Mouse (Mus musculus) mouse embryonic stem cell (cell line): ENCODE measurements around the gene Necap1.

Experiments used
- in situ Hi-C, 2 experiments: fragments of 300-500 bp; cut with MboI; formaldehyde crosslinking; loops; 1 replicate in 1 of 2; 3 replicates in 1 of 2; pipeline ENCODE4 v1.14.3; 2019 to 2020; ENCODE audit warnings: low sequenced_read_pairs in 2 of 2, low pct_unique_long_range_greater_than_20kb in 1 of 2, mixed read lengths in 1 of 2; ENCODE audit not compliant: unreplicated experiment in 1 of 2

Necap1 gene

DNA sequence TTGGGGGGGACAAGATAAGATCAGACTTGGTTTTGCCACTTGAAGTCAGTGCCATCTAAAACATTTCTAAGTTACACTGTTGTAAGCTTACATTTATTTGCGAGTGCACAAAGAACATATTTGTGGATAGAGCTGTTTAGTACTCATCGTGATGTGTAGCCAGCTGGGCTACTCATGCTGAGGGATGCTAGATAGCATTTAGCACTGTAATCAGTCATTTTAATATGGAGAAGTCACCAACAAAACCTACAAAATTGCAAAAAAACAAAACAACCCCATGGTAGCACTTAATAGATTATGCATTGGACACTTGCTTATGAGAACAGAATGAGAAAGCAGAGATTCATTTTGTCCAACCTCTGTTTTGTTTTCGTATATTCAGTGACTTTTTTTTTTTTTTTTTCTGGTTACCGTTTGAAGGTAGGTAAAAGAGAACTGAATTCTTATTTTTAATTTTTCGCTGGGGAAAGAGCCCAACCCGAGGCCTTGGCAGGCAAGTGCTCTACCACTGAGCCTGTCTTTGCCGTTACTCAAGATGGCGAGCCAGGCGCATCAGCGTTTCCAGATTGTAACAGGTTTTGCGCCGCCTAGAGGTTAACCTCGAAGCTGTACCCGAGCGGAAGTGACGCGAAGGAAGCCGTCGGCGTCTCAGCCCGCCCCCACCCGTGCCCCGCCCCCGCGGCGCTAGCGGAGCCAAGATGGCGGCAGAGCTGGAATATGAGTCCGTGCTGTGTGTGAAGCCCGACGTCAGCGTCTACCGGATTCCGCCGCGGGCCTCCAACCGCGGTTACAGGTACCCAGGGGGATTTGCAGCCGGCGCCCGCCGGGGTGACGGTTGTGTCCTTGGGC is at the start of gene Necap1:
TSS of gene Necap1 (plus strand) at position 604 of the 849 bp plus-strand sequence.
- in situ Hi-C loops, result no loop called here

DNA sequence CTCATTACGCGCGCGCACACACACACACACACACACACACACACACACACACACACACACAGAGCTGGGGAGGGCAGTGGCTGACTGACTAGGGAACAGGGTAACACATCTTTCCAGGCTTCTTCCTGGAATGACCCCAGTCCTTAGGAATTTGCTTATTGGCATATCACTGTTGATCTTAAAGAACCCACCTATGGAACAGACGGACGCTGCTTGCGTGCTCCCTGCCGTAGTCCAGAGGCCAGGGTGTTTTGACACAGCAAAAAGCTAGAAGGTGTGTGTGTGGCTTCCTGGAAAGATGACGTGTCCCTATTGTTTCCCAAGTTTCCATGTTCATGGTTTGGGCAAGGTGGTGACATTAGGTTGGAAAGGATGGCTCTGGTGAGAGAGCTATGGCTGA is 49.1 kb upstream of the Necap1 start:
- in situ Hi-C loops, result no loop called here

DNA sequence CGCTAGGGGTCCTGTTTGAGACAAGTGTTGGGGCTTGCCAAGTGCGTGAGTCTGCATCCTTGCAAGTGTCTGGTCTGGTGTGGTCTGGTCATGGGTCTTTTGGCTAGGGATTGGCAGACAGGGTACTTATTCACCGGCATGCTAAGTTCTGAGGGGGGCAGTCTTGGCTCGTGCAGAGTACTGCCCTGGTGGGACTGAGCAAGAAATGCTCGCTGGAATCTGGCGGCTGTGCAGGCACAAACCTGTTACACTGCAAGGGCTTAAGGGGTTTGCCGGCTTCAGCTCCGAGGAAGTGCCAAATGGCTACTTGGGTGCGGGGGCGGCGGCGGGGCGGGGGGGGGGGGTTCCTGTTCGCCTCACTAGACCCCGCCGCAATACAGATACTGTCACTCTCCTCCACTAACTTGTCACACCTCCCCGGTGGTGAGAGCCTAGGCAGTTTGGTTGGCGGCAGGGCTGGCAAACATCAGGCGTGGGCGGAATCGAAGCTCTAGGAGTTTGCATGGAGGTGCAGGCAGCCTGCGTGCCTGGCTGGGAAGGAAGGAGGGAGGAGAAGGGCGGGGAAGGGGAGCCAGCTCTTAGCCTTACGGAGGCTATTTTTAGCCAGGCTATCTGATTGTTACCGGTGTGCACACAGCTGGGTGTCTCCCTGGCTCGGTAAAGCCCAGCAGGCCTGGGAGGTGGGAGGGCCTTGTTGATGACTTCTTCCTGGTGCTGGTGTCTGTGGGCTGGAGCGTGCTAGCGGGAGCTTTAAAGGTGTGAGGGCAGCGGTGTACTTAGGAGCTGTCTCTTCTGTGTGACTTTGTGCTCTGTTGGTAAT is 48.1 kb upstream of the Necap1 start:
- in situ Hi-C loops, result no loop called here

DNA sequence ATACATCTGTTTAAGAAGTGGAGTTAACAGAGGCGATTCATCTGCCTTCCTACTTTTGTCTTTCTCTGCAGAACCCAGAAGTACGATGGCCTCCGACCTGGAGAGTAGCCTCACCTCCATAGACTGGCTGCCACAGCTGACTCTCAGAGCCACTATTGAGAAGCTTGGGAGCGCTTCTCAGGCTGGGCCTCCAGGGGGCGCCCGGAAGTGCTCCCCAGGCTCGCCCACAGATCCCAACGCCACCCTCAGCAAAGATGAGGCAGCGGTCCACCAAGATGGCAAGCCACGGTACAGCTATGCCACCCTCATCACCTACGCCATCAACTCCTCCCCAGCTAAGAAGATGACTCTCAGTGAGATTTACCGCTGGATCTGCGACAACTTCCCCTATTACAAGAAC is 46.2 kb upstream of the Necap1 start:
- in situ Hi-C loops, result no loop called here

DNA sequence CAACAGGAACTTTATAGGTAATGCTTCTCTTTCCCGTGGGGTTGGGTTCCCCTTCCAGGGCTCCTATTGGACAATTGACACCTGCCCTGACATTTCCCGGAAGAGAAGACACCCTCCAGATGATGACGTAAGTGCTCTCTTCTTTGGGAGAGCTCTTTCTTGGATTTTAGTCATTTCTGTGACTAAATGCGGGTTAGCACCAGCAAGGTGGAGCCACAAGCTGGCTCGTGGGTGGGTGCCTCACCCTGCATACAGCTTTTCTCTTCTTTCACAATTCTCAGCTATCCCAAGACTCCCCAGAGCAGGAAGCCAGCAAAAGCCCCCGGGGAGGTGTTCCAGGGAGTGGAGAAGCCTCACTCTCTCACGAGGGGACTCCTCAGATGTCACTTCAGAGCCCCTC is 41.4 kb upstream of the Necap1 start:
- in situ Hi-C loops, result no loop called here

DNA sequence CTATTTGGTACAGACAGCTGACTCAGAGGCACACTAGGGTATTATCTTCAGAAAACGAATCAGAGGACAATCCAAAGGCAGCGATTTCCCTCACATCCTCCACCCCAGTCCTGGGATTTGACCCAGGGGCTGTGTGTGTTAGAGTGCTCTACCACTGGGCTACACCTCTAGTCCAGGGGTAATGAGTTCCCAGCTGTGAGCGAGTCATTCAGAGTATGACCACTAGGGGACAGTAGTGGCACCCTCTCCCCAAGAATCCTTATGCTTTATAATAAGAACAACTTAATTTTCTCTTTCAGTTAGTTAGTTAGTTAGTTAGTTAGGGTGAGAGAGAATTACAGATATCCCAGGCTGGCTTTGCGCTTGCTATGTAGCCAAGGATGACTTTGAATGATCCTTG is 39.9 kb upstream of the Necap1 start:
- in situ Hi-C loops, result no loop called here

DNA sequence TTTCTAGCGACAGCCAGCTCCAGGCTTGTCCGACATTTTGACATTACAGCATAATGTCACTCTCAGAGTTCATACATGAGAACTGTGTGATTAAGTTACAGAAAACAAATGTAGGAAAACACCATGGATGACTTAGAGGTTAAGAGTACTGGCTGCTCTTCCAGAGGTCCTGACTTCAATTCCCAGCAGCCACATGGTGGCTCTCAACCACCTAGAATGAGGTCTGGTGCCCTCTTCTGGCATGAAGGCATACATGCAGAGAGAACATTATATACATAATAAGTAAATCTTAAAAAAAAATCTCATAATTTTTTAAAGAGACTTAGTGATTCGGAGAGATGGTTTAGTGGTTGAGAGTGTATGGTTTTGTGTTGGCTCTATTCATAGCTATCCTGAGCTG is 37.3 kb upstream of the Necap1 start:
- in situ Hi-C loops, result no loop called here

DNA sequence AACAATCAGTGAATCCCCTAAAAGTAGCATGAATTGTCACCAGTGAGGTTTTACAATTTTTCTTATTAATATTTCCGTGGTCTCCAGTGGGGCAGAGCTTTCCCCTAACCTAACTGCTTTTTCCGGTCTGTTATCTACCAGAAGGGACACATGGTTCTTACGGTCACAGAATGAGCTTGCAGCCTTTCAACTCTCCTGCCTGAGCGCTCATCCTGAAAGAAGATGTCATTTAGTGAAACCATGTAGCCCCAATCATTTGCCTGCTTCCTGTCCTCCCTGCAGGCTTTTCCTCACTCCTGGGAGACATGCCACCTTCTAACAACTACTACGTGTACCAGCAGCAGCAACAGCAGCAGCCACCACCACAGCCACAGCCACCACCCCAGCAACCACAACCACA is 36.7 kb upstream of the Necap1 start:
- in situ Hi-C loops, result no loop called here

DNA sequence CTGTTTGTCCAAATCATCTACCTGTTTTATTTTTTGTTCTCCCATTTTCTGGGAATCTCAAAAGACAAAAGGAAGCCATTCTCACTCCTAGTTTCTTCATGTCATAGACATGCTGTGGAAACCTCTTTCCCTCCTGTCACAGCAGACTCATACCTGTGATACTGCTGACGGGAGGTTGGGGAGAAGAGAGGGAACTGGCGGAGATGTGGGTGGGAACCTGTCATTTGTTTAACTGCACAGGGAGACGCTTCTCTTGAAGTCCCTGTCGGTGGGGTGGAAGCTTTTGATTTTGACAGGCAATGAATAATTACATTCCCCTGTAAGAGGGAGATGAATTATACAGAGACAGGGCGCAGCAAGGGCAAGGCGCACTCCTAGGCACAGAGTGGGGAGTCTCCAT is 30.5 kb upstream of the Necap1 start:
- in situ Hi-C loops, result no loop called here

DNA sequence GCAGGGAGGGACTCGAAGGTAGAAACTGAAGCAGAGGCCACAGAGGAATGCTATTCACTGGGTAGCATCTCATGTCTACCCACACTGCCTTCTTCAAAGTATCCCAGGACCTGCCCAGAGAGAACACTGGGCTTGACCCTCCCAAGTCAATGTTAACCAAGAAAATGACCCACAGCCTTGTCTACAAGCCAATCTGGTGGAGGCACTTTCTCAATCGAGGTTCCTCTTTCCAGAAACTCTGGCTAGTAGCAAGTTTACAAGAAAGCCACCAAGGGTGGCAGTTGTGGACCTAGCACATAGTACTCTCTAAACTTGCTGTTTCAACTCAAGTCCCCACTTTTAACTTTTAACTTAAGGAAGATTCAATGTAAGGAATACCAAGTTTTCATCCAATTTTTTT is 21.6 kb upstream of the Necap1 start:
- in situ Hi-C loops, result no loop called here

DNA sequence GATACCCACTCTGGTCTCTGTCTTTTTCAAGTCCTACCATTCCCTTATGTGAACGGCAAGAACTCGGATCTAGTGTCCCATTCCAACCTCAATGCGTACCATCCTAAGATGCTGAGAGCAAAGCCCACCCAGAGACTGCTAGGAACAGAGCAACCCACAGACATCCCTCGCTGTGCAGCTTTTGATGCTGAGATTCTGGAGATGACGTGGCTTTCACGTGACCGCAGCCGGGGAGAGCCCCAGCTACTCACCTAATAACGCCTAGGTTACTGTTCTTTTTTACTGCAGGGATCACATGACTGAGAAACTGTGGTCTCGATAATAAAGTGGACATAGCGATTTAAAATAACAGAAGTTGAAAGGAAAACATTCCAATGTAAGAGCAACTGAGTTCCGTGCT is 19.7 kb upstream of the Necap1 start:
- in situ Hi-C loops, result no loop called here

DNA sequence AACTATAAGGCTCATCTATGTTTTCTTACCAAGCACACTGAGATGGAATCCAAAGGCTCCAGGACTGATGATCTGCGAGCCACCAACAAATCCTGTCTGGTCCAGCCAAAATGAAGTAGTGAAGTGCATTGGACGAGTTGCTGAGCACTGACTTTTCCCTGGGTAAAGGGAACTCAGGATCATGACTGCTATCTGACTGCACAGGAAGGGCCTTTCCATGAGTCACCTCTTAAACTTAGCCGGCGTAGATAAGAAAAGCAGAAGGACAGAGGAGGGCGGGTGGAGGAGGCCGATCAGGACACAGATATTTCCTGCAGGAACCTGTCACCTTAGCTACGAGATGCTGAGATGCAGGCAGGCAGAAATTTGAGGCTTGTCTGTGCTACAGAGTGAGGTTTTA is 18.3 kb upstream of the Necap1 start, which contains the start of gene C3ar1:
TSS of gene C3ar1 (minus strand) at position 207 of the 400 bp plus-strand sequence.
- in situ Hi-C loops, result no loop called here

DNA sequence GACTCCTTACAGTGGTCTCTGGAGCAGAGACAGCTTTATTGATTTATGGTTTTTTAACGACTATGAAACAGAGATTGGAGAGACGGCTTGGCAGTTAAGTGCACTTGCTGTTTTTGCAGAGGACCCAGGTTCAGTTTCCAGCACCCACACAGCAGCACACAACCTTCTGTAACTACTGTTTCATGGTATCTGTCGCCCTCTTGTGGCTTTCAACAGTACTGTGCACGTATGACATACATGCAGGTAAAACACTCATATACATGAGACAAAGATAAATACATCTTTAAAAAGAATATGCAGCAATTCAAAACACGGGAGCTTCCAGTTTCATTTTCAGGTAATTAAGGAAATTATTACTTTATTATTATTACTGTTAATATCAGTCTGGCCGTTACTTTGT is 11.8 kb upstream of the Necap1 start:
- in situ Hi-C loops, result no loop called here

DNA sequence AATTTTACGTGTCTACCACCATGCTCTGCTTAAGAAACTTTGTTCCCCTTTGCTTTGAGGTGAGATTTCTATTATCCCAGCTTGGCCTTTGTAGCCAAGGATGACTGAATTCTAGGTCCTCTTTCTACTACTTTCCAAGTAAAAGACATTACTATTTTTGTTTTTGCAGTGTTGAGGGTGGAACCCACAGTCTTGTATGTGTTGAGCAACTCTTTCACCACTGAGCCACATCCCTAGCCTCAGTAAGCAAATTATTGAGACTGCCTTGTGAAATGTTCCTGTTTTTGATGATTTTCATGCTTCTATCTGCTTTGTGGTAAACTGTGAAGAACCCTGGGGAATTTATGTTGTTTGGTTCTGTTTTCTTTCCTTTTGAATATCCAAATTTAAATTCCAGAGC is 11.4 kb upstream of the Necap1 start:
- in situ Hi-C loops, result no loop called here

DNA sequence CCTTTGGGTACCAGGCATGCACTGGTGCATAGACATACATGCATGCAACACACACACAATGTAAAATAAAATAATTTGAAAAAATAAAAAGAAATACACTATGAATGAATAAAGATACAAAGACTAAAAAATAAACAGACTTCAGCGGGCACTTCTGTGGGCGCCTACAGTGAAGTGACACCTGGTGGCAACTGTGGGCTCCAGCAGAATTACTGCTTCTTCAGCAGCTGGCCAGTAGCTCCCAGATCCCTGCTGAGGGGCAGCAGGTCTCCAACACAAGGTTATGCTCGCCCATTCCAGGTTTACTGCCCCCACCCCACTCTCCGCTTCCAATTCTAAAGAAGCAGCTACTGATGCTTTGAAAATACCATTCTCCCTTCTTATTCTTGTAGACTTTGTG is 6.4 kb upstream of the Necap1 start:
- in situ Hi-C loops, result no loop called here

DNA sequence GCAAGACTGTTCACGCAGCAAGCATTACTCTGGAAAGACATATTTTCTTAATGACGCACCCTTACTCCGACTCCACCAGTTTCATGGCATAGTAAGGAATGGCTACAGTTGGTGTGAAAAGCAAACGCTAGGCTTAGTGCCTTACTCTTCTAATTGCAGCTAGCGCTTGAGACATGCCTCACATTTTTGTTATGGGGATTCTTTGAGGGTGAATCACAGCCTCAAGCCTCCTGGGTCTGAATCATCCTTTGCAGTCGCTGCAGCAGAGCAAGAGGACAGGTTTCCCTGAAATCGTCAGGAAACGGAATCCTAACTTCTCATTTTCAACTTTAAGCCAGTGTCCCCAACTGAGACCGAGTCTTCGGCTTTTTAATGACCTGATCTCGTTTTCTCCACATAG is 4.4 kb upstream of the Necap1 start:
- in situ Hi-C loops, result no loop called here

DNA sequence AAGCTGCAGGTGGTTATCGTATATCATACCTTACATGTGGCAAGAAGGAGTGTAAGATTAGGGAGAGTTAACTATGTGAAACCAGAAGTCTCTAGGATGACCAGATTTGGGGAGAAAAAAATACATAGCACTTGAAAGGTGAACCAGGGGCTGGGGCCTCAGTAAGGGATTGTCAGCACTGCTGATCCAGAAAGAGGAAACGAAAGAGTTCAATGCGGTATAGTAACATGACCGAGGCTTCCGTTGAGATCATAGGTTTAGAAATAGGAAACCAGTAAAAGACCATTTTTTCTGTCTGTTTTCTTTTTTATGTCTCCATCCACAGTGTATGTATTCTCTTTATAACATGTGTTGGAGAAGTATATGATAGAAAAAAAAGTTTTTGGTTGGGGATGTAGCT is 1.5 kb upstream of the Necap1 start:
- in situ Hi-C loops, result no loop called here

DNA sequence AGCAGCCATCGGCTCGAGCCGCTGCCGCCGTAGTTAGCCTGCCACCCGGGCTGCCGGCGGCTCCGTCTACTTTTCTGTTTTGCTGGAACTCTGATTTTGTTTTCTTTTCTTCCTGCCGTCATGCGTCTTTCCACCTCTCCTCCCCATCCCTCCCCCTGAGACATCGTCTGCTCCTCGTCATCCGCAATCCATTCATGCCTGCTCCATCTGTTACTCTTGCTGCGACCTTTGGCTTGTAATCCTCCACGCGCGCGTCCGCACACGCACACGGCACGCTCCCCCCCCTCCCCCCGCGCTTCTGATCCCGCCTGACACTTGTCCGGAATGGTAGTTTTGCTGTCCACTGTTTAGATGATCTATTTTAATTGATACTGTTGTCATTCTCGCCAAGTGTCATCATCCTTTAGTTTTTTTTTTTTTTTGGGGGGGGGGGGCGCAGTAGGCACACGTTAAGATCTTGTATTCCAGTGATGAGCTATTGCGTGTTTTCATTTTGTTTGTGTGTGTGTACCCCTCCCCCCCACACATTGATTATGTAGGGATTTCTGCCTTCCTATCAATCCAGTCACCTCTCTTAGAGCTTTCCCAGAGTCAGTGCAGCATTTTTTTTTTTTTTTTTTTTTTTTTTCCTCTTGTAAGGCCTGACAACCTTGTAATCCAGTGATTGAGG is 581 bp downstream of the Necap1 start:
- in situ Hi-C loops, result loop anchor here in 1 of 2 experiments (25.0 kb wide), 1 partner anchor 387 kb away; the partner anchor contains the start of gene Clec4d

DNA sequence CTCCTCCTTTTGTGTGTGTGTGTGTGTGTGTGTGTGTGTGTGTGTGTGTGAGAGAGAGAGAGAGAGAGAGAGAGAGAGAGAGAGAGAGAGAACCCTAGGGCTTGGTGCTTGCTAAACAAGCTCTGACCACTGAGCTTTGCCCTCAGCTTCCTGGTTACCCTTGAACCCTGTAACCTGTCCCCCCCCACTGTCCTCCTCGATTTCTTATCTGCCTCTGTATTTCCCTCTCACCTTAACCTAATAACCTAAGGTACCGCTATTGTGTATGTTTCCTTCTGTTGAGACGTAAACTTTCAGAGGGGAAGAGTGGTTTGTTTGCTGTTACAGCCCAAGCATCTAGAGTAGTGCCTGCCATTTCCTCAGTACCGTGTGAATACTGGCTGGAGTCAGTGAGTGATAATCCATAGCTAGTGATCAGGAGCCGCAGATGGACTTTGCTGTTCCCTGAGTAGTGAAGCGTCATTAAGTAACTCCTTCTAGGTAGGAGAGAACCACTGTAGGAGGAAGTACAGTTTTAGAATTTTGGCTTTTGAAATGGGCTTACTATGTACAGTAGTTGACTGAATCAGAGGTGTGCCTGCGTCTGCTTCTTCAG is 5.0 kb downstream of the Necap1 start:
- in situ Hi-C loops, result loop anchor here in 1 of 2 experiments (25.0 kb wide), 1 partner anchor 383 kb away; the partner anchor contains the start of gene Clec4d
